ENCODE assay signal across 10 mouse cellular contexts in genomic region chr14:51940944-51941560, GRCm38 (mm10). TPM values are rescaled to one million over a fixed set of nuclear protein-coding genes. Genes with fewer than 3 reads are reported as not detected.
DNase-seq lines count a peak whose midpoint lies in the region; ATAC-seq and TF ChIP-seq lines count a peak whose summit lies in the region.
"Had no signal": no experiment of that assay in that cellular context is flagged by ENCODE, and none has a peak within 500 bp of the region (broad histone marks: within the 10 kb centered on the region; RNA-seq: fewer than 3 reads in every experiment).

No protein-coding gene starts in this region.

- WGBS in lung, adult 2 months = 36% methylated on average over 8 of the region's 8 CpGs
- 44% methylated on average over 8 of the region's 8 CpGs for WGBS in heart, embryonic 14.5 days
- WGBS in limb, embryonic 13.5 days = 33% methylated on average over 8 of the region's 8 CpGs
- 39% methylated on average over 8 of the region's 8 CpGs for WGBS in forebrain, postnatal 0 days

- H3K27ac ChIP-seq in heart, embryonic 14.5 days (replicated peaks in 1 of 2; ENCODE audit: control insufficient read depth in 1 of 2, insufficient read depth in 1 of 2, low read depth in 2 of 2, low read length in 2 of 2) = no peak overlapping the region
- H3K27ac ChIP-seq in limb, embryonic 13.5 days = no peak overlapping the region
- H3K27ac ChIP-seq in left cerebral cortex, adult 2 months = no peak overlapping the region
- no peak overlapping the region for H3K27ac ChIP-seq in forebrain, postnatal 0 days (ENCODE audit: low read depth, low read length)

- H3K27me3 ChIP-seq in heart, embryonic 14.5 days (ENCODE audit: control insufficient read depth, insufficient read depth, low read length) = no peaks in the 10 kb centered on the region
- H3K27me3 ChIP-seq in limb, embryonic 13.5 days = no peaks in the 10 kb centered on the region
- H3K27me3 ChIP-seq in forebrain, postnatal 0 days (ENCODE audit: insufficient read depth, low read length) = no peaks in the 10 kb centered on the region

- ATAC-seq in heart, embryonic 14.5 days (ENCODE audit: insufficient number of reproducible peaks, insufficient read depth, low FRiP score, low read depth) = peak; percentile 21; the same call in 1 of the 2 replicates
- peak; percentile 54; the same call in 1 of the 2 replicates for ATAC-seq in limb, embryonic 13.5 days (ENCODE audit: low FRiP score, low read depth)
- no peak for ATAC-seq in forebrain, postnatal 0 days

- H3K9me3 ChIP-seq in heart, embryonic 14.5 days (ENCODE audit: control insufficient read depth, low read length) = peaks cover 4% of the 10 kb centered on the region; the same call in 1 of the 2 replicates
- H3K9me3 ChIP-seq in limb, embryonic 13.5 days = peaks cover 14% of the 10 kb centered on the region; the same call in 1 of the 2 replicates
- 0 out of 2 replicates have a peak, but pooled peaks cover 3% of the 10 kb centered on the region for H3K9me3 ChIP-seq in forebrain, postnatal 0 days (ENCODE audit: low read length)

- no peak overlapping the region for H3K9ac ChIP-seq in heart, embryonic 14.5 days (ENCODE audit: low read length)
- H3K9ac ChIP-seq in limb, embryonic 13.5 days = no peak overlapping the region
- no peak overlapping the region for H3K9ac ChIP-seq in forebrain, postnatal 0 days

- TF ChIP-seq POLR2A in lung, adult 2 months (IDR thresholded peaks at IDR 0.05; ENCODE audit: borderline replicate concordance, extremely low read depth, low read depth, low read length) = no peak

- no peaks in the 10 kb centered on the region for H3K36me3 ChIP-seq in heart, embryonic 14.5 days (ENCODE audit: control insufficient read depth, insufficient read depth, low read length)
- no peaks in the 10 kb centered on the region for H3K36me3 ChIP-seq in limb, embryonic 13.5 days
- H3K36me3 ChIP-seq in forebrain, postnatal 0 days (ENCODE audit: insufficient read depth) = no peaks in the 10 kb centered on the region

- TF ChIP-seq CTCF in lung, adult 2 months (IDR thresholded peaks at IDR 0.05; ENCODE audit: insufficient read depth, low read length) = no peak
- no peak for TF ChIP-seq CTCF in left cerebral cortex, adult 2 months (IDR thresholded peaks at IDR 0.05)
- TF ChIP-seq CTCF in forebrain, postnatal 0 days (IDR thresholded peaks at IDR 0.05; ENCODE audit: low read depth) = no peak

- H3K4me1 ChIP-seq in lung, adult 2 months (ENCODE audit: control insufficient read depth, insufficient read depth, low read length) = no peaks in the 10 kb centered on the region; the same call in 1 of the 2 replicates
- H3K4me1 ChIP-seq in heart, embryonic 14.5 days (ENCODE audit: control insufficient read depth in 2 of 2, insufficient read depth in 2 of 2, low read length in 2 of 2) = peaks cover 4 to 5% of the 10 kb centered on the region in 2 experiments; a peak in 1 of 4 replicates
- H3K4me1 ChIP-seq in limb, embryonic 13.5 days = peaks cover 15% of the 10 kb centered on the region
- no peaks in the 10 kb centered on the region for H3K4me1 ChIP-seq in forebrain, postnatal 0 days (ENCODE audit: insufficient read depth)

- intact Hi-C loops in left cerebral cortex, adult 2 months (cut with DNase I) = loop anchor here (5.0 kb wide), 1 partner anchor 39 kb away; no protein-coding TSS in a partner anchor

- no peak overlapping the region for H3K4me2 ChIP-seq in heart, embryonic 14.5 days (ENCODE audit: low read length)
- H3K4me2 ChIP-seq in limb, embryonic 13.5 days (replicated peaks) = no peak overlapping the region
- no peak overlapping the region for H3K4me2 ChIP-seq in forebrain, postnatal 0 days (ENCODE audit: low read depth)

- no peak overlapping the region for H3K4me3 ChIP-seq in lung, adult 2 months (replicated peaks; ENCODE audit: extremely low read depth, low read depth, low read length)
- H3K4me3 ChIP-seq in heart, embryonic 14.5 days (ENCODE audit: control insufficient read depth in 1 of 2, insufficient read depth in 1 of 2, low read depth in 1 of 2, low read length in 2 of 2) = no peak overlapping the region
- H3K4me3 ChIP-seq in limb, embryonic 13.5 days = no peak overlapping the region
- no peak overlapping the region for H3K4me3 ChIP-seq in left cerebral cortex, adult 2 months
- no peak overlapping the region for H3K4me3 ChIP-seq in forebrain, postnatal 0 days (ENCODE audit: low read depth, low read length)
- H3K4me3 ChIP-seq: erythroblast, embryonic 14.5 days had no signal

- peak; percentile 35 to 41 for DNase-seq in lung, adult 18-20 months
- no peak for DNase-seq in lung, adult 2 months
- DNase-seq in skeletal muscle tissue, adult 2 months (ENCODE audit: low read depth, low spot score) = peak; percentile 69
- DNase-seq in thymus, postnatal 0 days (ENCODE audit: low spot score) = no peak
- no peak for DNase-seq in left cerebral cortex, adult 2 months (ENCODE audit: extremely low spot score in 1 of 2, low spot score in 2 of 2)
- DNase-seq in forebrain, postnatal 0 days = no peak

RNA-seq across cellular contexts. Expression of gene Rnase13, which starts 18.5 kb away (rescaled TPM):
- not detected in 2 replicates for polyA plus RNA-seq in lung, adult 2 months (2012; rRNA removed)
- polyA plus RNA-seq in heart, embryonic 14.5 days (2014; fragmentation: Nextera tagmentation; extraction: Ambion mirVana) = not detected in 2 replicates
- polyA plus RNA-seq in limb, embryonic 13.5 days (2015; fragmentation: Nextera tagmentation; extraction: Ambion mirVana) = not detected in 2 replicates
- not detected in 2 replicates for polyA plus RNA-seq in thymus, postnatal 0 days (2015; fragmentation: Nextera tagmentation; extraction: Ambion mirVana)
- not detected for total RNA-seq in left cerebral cortex, adult 2 months (2021)
- total RNA-seq in forebrain, postnatal 0 days (2014; rRNA removed) = not detected in 2 replicates
- not detected in 2 replicates for polyA plus RNA-seq in forebrain, postnatal 0 days (2015; fragmentation: Nextera tagmentation; extraction: Ambion mirVana)
- total RNA-seq: MEL had no signal
- polyA plus RNA-seq: erythroblast, embryonic 14.5 days had no signal

RNA-seq across cellular contexts. Expression of gene Tppp2, which starts 22.8 kb away (rescaled TPM):
- polyA plus RNA-seq in lung, adult 2 months (2012; rRNA removed) = not detected in 2 replicates
- polyA plus RNA-seq in heart, embryonic 14.5 days (2014; fragmentation: Nextera tagmentation; extraction: Ambion mirVana) = not detected in 2 replicates
- not detected in 2 replicates for polyA plus RNA-seq in limb, embryonic 13.5 days (2015; fragmentation: Nextera tagmentation; extraction: Ambion mirVana)
- polyA plus RNA-seq in thymus, postnatal 0 days (2015; fragmentation: Nextera tagmentation; extraction: Ambion mirVana) = not detected in 2 replicates
- not detected for total RNA-seq in left cerebral cortex, adult 2 months (2021)
- total RNA-seq in forebrain, postnatal 0 days (2014; rRNA removed) = not detected in 2 replicates
- polyA plus RNA-seq in forebrain, postnatal 0 days (2015; fragmentation: Nextera tagmentation; extraction: Ambion mirVana) = not detected in 2 replicates
- total RNA-seq: MEL had no signal
- polyA plus RNA-seq: erythroblast, embryonic 14.5 days had no signal

RNA-seq across cellular contexts. Expression of gene Ndrg2, which starts 27.1 kb away (rescaled TPM):
- 164 and 251 TPM in 2 replicates for polyA plus RNA-seq in lung, adult 2 months (2012; rRNA removed)
- 235 and 269 TPM in 2 replicates for polyA plus RNA-seq in heart, embryonic 14.5 days (2014; fragmentation: Nextera tagmentation; extraction: Ambion mirVana)
- 53.1 and 61.8 TPM in 2 replicates for polyA plus RNA-seq in limb, embryonic 13.5 days (2015; fragmentation: Nextera tagmentation; extraction: Ambion mirVana)
- 14.8 and 16.6 TPM in 2 replicates for polyA plus RNA-seq in thymus, postnatal 0 days (2015; fragmentation: Nextera tagmentation; extraction: Ambion mirVana)
- 100 to 1,000 TPM; 793 to 811 TPM for total RNA-seq in left cerebral cortex, adult 2 months (2021)
- 284 and 326 TPM in 2 replicates for total RNA-seq in forebrain, postnatal 0 days (2014; rRNA removed)
- polyA plus RNA-seq in forebrain, postnatal 0 days (2015; fragmentation: Nextera tagmentation; extraction: Ambion mirVana) = 210 and 297 TPM in 2 replicates

RNA-seq across cellular contexts. Expression of gene Arhgef40, which starts 43.5 kb away (rescaled TPM):
- 70.0 and 72.8 TPM in 2 replicates for polyA plus RNA-seq in lung, adult 2 months (2012; rRNA removed)
- polyA plus RNA-seq in heart, embryonic 14.5 days (2014; fragmentation: Nextera tagmentation; extraction: Ambion mirVana) = 50.6 and 59.6 TPM in 2 replicates
- 189 and 203 TPM in 2 replicates for polyA plus RNA-seq in limb, embryonic 13.5 days (2015; fragmentation: Nextera tagmentation; extraction: Ambion mirVana)
- 26.9 and 27.0 TPM in 2 replicates for polyA plus RNA-seq in thymus, postnatal 0 days (2015; fragmentation: Nextera tagmentation; extraction: Ambion mirVana)
- 10 to 100 TPM; 28.8 to 31.1 TPM for total RNA-seq in left cerebral cortex, adult 2 months (2021)
- 61.6 and 84.6 TPM in 2 replicates for total RNA-seq in forebrain, postnatal 0 days (2014; rRNA removed)
- polyA plus RNA-seq in forebrain, postnatal 0 days (2015; fragmentation: Nextera tagmentation; extraction: Ambion mirVana) = 27.3 and 46.8 TPM in 2 replicates

RNA-seq across cellular contexts. Expression of gene Slc39a2, which starts 48.4 kb away (rescaled TPM):
- polyA plus RNA-seq in lung, adult 2 months (2012; rRNA removed) = 2.7 and 3.9 TPM in 2 replicates
- 0.20 and 0.23 TPM in 2 replicates for polyA plus RNA-seq in heart, embryonic 14.5 days (2014; fragmentation: Nextera tagmentation; extraction: Ambion mirVana)
- 1.4 and 1.6 TPM in 2 replicates for polyA plus RNA-seq in limb, embryonic 13.5 days (2015; fragmentation: Nextera tagmentation; extraction: Ambion mirVana)
- polyA plus RNA-seq in thymus, postnatal 0 days (2015; fragmentation: Nextera tagmentation; extraction: Ambion mirVana) = 0.14 and 0.26 TPM in 2 replicates
- total RNA-seq in left cerebral cortex, adult 2 months (2021) = 10 to 100 TPM in 1 of 2 experiments, 1 to 10 TPM in 1; 6.3 to 10.0 TPM
- 2.5 and 3.1 TPM in 2 replicates for total RNA-seq in forebrain, postnatal 0 days (2014; rRNA removed)
- polyA plus RNA-seq in forebrain, postnatal 0 days (2015; fragmentation: Nextera tagmentation; extraction: Ambion mirVana) = 0.29 and 0.39 TPM in 2 replicates
- total RNA-seq: MEL had no signal
- polyA plus RNA-seq: erythroblast, embryonic 14.5 days had no signal

Comparison
In these comparisons a context has a peak if more than half of its experiments do, and no peak if none do; other contexts are left out.
1. DNase-seq: peak in lung, adult 18-20 months (2 of 2) and skeletal muscle tissue, adult 2 months (single experiment); none in lung, adult 2 months (single experiment), thymus, postnatal 0 days (single experiment), left cerebral cortex, adult 2 months (0 of 2) and forebrain, postnatal 0 days (single experiment).